Mouse (Mus musculus) limb, embryonic 14.5 days (tissue): ENCODE results near the gene Six3. TPM values are rescaled to one million over a fixed set of nuclear protein-coding genes. Genes with fewer than 3 reads are reported as not detected.

Experiments
- ATAC-seq: fragments of 200-750 bp; cut with Nextera tagmentation; 2 replicates; pipeline ENCODE4 v1.8.0; 2017; ENCODE audit warnings: low read depth, moderate number of reproducible peaks, moderate TSS enrichment; ENCODE audit not compliant: low FRiP score
- DNase-seq: peaks from one replicate; pipeline ENCODE4 v3.0.0-alpha.2; 2015; ENCODE audit warnings: low spot score
- H3K27ac ChIP-seq: fragments of 300-500 bp; sonication (generic); replicated peaks from 2 replicates; pipeline ENCODE4 v1.5.1; 2014; ENCODE audit warnings: low read depth, mild to moderate bottlenecking, low read length, moderate library complexity, mixed read lengths
- H3K27me3 ChIP-seq: fragments of 300-500 bp; sonication (generic); 2 replicates; pipeline ENCODE4 v1.6.1; 2014; ENCODE audit warnings: low read length, mixed read lengths; ENCODE audit not compliant: control insufficient read depth, insufficient read depth
- H3K36me3 ChIP-seq: fragments of 300-500 bp; sonication (generic); 2 replicates; pipeline ENCODE4 v1.6.1; 2014; ENCODE audit warnings: mild to moderate bottlenecking, low read length, moderate library complexity, mixed read lengths; ENCODE audit not compliant: control insufficient read depth, insufficient read depth
- H3K4me1 ChIP-seq: fragments of 300-500 bp; sonication (generic); 2 replicates; pipeline ENCODE4 v1.6.1; 2014; ENCODE audit warnings: antibody characterized with exemption, low read length, mixed read lengths; ENCODE audit not compliant: control insufficient read depth, insufficient read depth
- H3K4me2 ChIP-seq: fragments of 300-500 bp; sonication (generic); replicated peaks from 2 replicates; pipeline ENCODE4 v1.6.1; 2014; ENCODE audit warnings: low read depth, mild to moderate bottlenecking, low read length, moderate library complexity; ENCODE audit not compliant: severe bottlenecking
- H3K4me3 ChIP-seq: fragments of 300-500 bp; sonication (generic); replicated peaks from 2 replicates; pipeline ENCODE4 v1.5.1; 2014; ENCODE audit warnings: low read length
- H3K9ac ChIP-seq: fragments of 300-500 bp; sonication (generic); 2 replicates; pipeline ENCODE4 v1.6.1; 2014; ENCODE audit warnings: mild to moderate bottlenecking, low read depth, low read length, moderate library complexity; ENCODE audit not compliant: severe bottlenecking
- H3K9me3 ChIP-seq: fragments of 300-500 bp; sonication (generic); 2 replicates; pipeline ENCODE4 v1.6.1; 2016; ENCODE audit warnings: low read length; ENCODE audit not compliant: control insufficient read depth
- POLR2A ChIP-seq: fragments of 200-500 bp; IDR thresholded peaks from 2 replicates; pipeline ENCODE4 v1.8.0; 2012; ENCODE audit warnings: inconsistent platforms, mild to moderate bottlenecking, moderate library complexity, borderline replicate concordance; ENCODE audit not compliant: insufficient read depth, insufficient read length; ENCODE audit errors: extremely low read depth
- WGBS: fragments of 180-500 bp; shearing (Covaris S2); extraction: QIAGEN DNeasy Blood & Tissue Kit; methylation state at CpG from one replicate; pipeline ENCODE4 v1.1.7; 2014; 5-methylcytosine and 5-hydroxymethylcytosine counted together
- polyA plus RNA-seq, 2 experiments: library from polyadenylated mRNA; depleted of rRNA in 1 of 2; stranded (reverse) in 1 of 2; unstranded in 1 of 2; fragments of >200 nt; fragmentation: Nextera tagmentation in 1 of 2; extraction: Ambion mirVana in 1 of 2; gene quantifications; 2 replicates each; pipeline versions ENCODE4 v1.2.1 to v1.2.3; 2012 to 2014

Six3 gene
- polyA plus RNA-seq, 2 experiments: 0.11 TPM; not detected in 1

DNA sequence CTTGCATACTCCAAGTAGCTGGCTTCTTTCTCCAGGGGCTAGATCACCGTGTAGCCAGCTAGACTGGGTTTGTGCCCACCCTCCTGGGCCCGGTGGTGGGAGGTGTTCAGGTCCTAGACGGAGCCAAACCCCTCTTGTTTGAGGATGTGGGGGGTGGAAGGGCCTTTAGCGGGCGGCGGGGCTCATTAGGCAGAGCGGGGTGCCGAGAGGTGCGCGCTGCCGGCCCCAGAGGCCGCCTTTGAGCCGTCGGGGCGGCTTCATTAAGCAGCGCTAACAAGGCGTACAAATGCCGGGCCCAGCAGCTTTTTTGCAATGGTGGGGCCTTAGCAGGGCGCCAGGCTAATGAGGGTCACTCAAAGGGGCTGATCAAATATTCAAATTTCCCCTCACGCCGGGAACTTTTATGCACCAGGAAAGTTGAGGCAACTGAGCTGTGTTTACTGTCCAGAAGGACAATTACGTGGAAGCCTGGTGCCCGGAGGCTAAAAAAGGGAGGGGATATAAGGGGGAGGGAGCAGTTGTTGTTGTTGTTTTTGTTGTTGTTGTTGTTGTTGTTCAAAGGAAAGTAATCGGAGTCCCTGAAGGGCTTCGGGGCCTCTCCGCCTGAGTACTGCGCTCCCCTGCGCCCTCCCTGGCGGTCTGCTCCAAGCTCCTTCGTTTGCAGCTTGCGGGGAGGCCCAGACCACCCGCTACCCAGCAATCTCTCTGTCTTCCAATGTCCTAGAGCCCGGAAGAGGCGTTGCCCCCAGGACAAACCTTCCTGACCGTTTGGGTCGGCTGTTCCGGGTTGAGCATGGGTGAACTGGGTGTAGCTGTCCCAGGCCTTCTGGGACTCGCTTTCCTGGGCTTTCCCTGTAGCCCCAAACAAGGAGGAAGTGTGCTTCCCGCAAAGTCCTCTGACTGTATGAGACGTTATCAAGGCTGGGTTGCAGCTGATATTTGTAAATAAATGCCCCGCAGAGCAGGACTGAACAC is 3.4 kb downstream of the Six3 start:
- H3K9ac ChIP-seq: no peak overlapping the region
- 2% methylated on average over 41 of the region's 41 CpGs for WGBS

GRCm38 (mm10) chr17:85617566-85618358 is 4.4 kb downstream of the Six3 start:
- H3K9ac ChIP-seq: no peak overlapping the region
- under 1% methylated on average over 32 of the region's 36 CpGs for WGBS
- peak; percentile 58; the same call in 1 of the 2 replicates for ATAC-seq

More for the DNA sequence above, 3.4 kb downstream of the Six3 start:
- no peak for TF ChIP-seq POLR2A
- Histone ChIP-seq H3K36me3 (no peaks in the 10 kb centered on the region), H3K27me3 (peaks cover 100% of the 10 kb centered on the region), H3K9me3 (no peaks in the 10 kb centered on the region), H3K4me1 (peaks cover 11% of the 10 kb centered on the region), H3K4me3 (no peak overlapping the region), H3K4me2 (no peak overlapping the region), H3K27ac (no peak overlapping the region)
- no peak for ATAC-seq
- DNase-seq: no peak

GRCm38 (mm10) chr17:85618359-85619112 is 5.1 kb downstream of the Six3 start:
- no peaks in the 10 kb centered on the region for H3K36me3 ChIP-seq
- peak overlapping the region; percentile 47 for H3K4me2 ChIP-seq
- DNase-seq (no peak), ATAC-seq (no peak)
- peak overlapping the region; percentile 29 for H3K4me3 ChIP-seq
- peaks cover 98% of the 10 kb centered on the region for H3K27me3 ChIP-seq
- no peaks in the 10 kb centered on the region for H3K9me3 ChIP-seq
- no peak overlapping the region for H3K27ac ChIP-seq
- H3K4me1 ChIP-seq: peaks cover 11% of the 10 kb centered on the region
- 1% methylated on average over 32 of the region's 34 CpGs for WGBS
- no peak overlapping the region for H3K9ac ChIP-seq
- no peak for TF ChIP-seq POLR2A

More at GRCm38 (mm10) chr17:85617566-85618358, 4.4 kb downstream of the Six3 start:
- no peak overlapping the region for H3K27ac ChIP-seq
- DNase-seq: no peak
- H3K9me3 ChIP-seq: no peaks in the 10 kb centered on the region
- H3K4me1 ChIP-seq: peaks cover 11% of the 10 kb centered on the region
- TF ChIP-seq POLR2A: no peak
- H3K36me3 ChIP-seq: no peaks in the 10 kb centered on the region
- H3K27me3 ChIP-seq: peaks cover 100% of the 10 kb centered on the region
- peak overlapping the region; percentile 47 for H3K4me2 ChIP-seq
- peak overlapping the region; percentile 29 for H3K4me3 ChIP-seq

- Histone ChIP-seq H3K36me3 (no peaks in the 10 kb centered on the region), H3K27me3 (peaks cover 98% of the 10 kb centered on the region), H3K4me3 (no peak overlapping the region), H3K27ac (no peak overlapping the region), H3K4me2 (no peak overlapping the region), H3K9me3 (no peaks in the 10 kb centered on the region), H3K4me1 (peaks cover 11% of the 10 kb centered on the region), H3K9ac (no peak overlapping the region)
- no peak for DNase-seq
- no peak for TF ChIP-seq POLR2A
- 9% methylated on average over 20 of the region's 20 CpGs for WGBS
- ATAC-seq: no peak
Observed at GRCm38 (mm10) chr17:85619113-85620085, 6.0 kb downstream of the Six3 start.
